Mouse (Mus musculus) lung, adult 2 months (tissue): ENCODE data around the gene Grin2a.

ENCODE experiments used
- CTCF ChIP-seq: fragments of 200-500 bp; IDR thresholded peaks from 2 replicates; pipeline ENCODE4 v1.5.1; 2011; ENCODE audit warnings: mild to moderate bottlenecking, low read length, control low read depth; ENCODE audit not compliant: insufficient read depth
- POLR2A ChIP-seq: fragments of 200-500 bp; IDR thresholded peaks from 2 replicates; pipeline ENCODE4 v1.6.1; 2011; ENCODE audit warnings: low read depth, mild to moderate bottlenecking, control low read depth, low read length, borderline replicate concordance; ENCODE audit errors: extremely low read depth

GRCm38 (mm10) chr16:10033416-10033979 is 38.1 kb upstream of the Grin2a start:
- no peak for TF ChIP-seq CTCF
- no peak for TF ChIP-seq POLR2A
